Mouse (Mus musculus) heart, postnatal 0 days (tissue): ENCODE results near the gene Ier3.

Source experiments
- CTCF ChIP-seq: IDR thresholded peaks from 2 replicates; pipeline ENCODE4 v1.5.1; 2016; ENCODE audit warnings: antibody characterized with exemption, control low read depth, low read depth
- EP300 ChIP-seq: IDR thresholded peaks from 2 replicates; pipeline ENCODE4 v1.6.1; 2016; ENCODE audit warnings: antibody characterized with exemption, low read depth

- TF ChIP-seq CTCF (no peak), EP300 (no peak)
These were observed 29.5 kb downstream of the Ier3 start for GRCm38 (mm10) chr17:35850974-35851373.
